Mouse (Mus musculus) embryonic facial prominence, embryonic 13.5 days (tissue): ENCODE measurements at regions not wholly inside any gene's neighbourhood (a gene's known extent, or its start where the extent isn't known, plus 50 kb on each side); places are given as distances from the start of the nearest gene placed in this dataset.
A peak's percentile ranks its signal among the peaks of the same experiment; 100 is the strongest.

Experiments used
- ATAC-seq: fragments of 200-750 bp; cut with Nextera tagmentation; 2 replicates; pipeline ENCODE4 v1.8.0; 2017; ENCODE audit warnings: low read depth; ENCODE audit not compliant: insufficient number of reproducible peaks, insufficient read depth, low FRiP score, low TSS enrichment
- H3K27ac ChIP-seq: fragments of 300-500 bp; sonication (generic); 2 replicates; pipeline ENCODE4 v1.5.1; 2015; ENCODE audit warnings: moderate library complexity, mild to moderate bottlenecking, inconsistent platforms
- H3K27me3 ChIP-seq: fragments of 300-500 bp; sonication (generic); 2 replicates; pipeline ENCODE4 v1.6.1; 2015; ENCODE audit warnings: mild to moderate bottlenecking, inconsistent platforms
- H3K36me3 ChIP-seq: fragments of 300-500 bp; sonication (generic); 2 replicates; pipeline ENCODE4 v1.6.1; 2015; ENCODE audit warnings: mild to moderate bottlenecking, inconsistent platforms
- H3K4me1 ChIP-seq: fragments of 300-500 bp; sonication (generic); 2 replicates; pipeline ENCODE4 v1.6.1; 2015; ENCODE audit warnings: inconsistent platforms
- H3K4me2 ChIP-seq: fragments of 300-500 bp; sonication (generic); 2 replicates; pipeline ENCODE4 v1.6.1; 2015; ENCODE audit warnings: moderate library complexity, mild to moderate bottlenecking, inconsistent platforms
- H3K4me3 ChIP-seq: fragments of 300-500 bp; sonication (generic); 2 replicates; pipeline ENCODE4 v1.5.1; 2015; ENCODE audit warnings: mild to moderate bottlenecking, inconsistent platforms
- H3K9ac ChIP-seq: fragments of 300-500 bp; sonication (generic); 2 replicates; pipeline ENCODE4 v1.6.1; 2015; ENCODE audit warnings: mild to moderate bottlenecking, inconsistent platforms
- H3K9me3 ChIP-seq: fragments of 300-500 bp; sonication (generic); 2 replicates; pipeline ENCODE4 v1.6.1; 2016; ENCODE audit warnings: inconsistent platforms
- WGBS: fragments of 180-500 bp; shearing (Covaris S2); methylation state at CpG from one replicate; pipeline ENCODE4 v1.1.7; 2015; ENCODE audit warnings: mixed read lengths; 5-methylcytosine and 5-hydroxymethylcytosine counted together

GRCm38 (mm10) chr2:134003146-134003545, 451.2 kb downstream of the Bmp2 start:
- Histone ChIP-seq H3K9me3 (no peaks in the 10 kb centered on the region), H3K27ac (no peak overlapping the region), H3K9ac (no peak overlapping the region), H3K36me3 (no peaks in the 10 kb centered on the region), H3K4me2 (no peak overlapping the region), H3K4me3 (no peak overlapping the region), H3K4me1 (peaks cover 12% of the 10 kb centered on the region; the same call in 1 of the 2 replicates), H3K27me3 (no peaks in the 10 kb centered on the region)
- WGBS = 41% methylated on average over 1 of the region's 1 CpGs
- ATAC-seq = no peak

- Histone ChIP-seq H3K27ac (peak overlapping the region; percentile 66; the same call in 1 of the 2 replicates), H3K36me3 (no peaks in the 10 kb centered on the region), H3K4me1 (peaks cover 5% of the 10 kb centered on the region), H3K27me3 (no peaks in the 10 kb centered on the region), H3K4me2 (no peak overlapping the region), H3K9ac (no peak overlapping the region), H3K4me3 (no peak overlapping the region), H3K9me3 (no peaks in the 10 kb centered on the region)
- ATAC-seq = no peak
- WGBS = 19% methylated on average over 1 of the region's 1 CpGs
Measured at GRCm38 (mm10) chr2:133994742-133995141, 442.8 kb downstream of the Bmp2 start.

GRCm38 (mm10) chr2:133994337-133994736, 442.4 kb downstream of the Bmp2 start:
- 56% methylated on average over 9 of the region's 9 CpGs for WGBS
- no peak for ATAC-seq
- Histone ChIP-seq H3K27ac (peak overlapping the region; percentile 66; the same call in 1 of the 2 replicates), H3K4me1 (peaks cover 5% of the 10 kb centered on the region), H3K9ac (no peak overlapping the region), H3K9me3 (no peaks in the 10 kb centered on the region), H3K27me3 (no peaks in the 10 kb centered on the region), H3K36me3 (no peaks in the 10 kb centered on the region), H3K4me3 (no peak overlapping the region), H3K4me2 (no peak overlapping the region)

GRCm38 (mm10) chr2:133987671-133988070, 435.7 kb downstream of the Bmp2 start:
- H3K4me2 ChIP-seq = no peak overlapping the region
- ATAC-seq = no peak
- H3K36me3 ChIP-seq = no peaks in the 10 kb centered on the region
- H3K27me3 ChIP-seq = no peaks in the 10 kb centered on the region
- H3K9ac ChIP-seq = no peak overlapping the region
- 89% methylated on average over 1 of the region's 1 CpGs for WGBS
- no peak overlapping the region for H3K27ac ChIP-seq
- no peaks in the 10 kb centered on the region for H3K4me1 ChIP-seq
- no peaks in the 10 kb centered on the region for H3K9me3 ChIP-seq
- H3K4me3 ChIP-seq = no peak overlapping the region
